Comparison of ENCODE assay signal across 16 mouse cellular contexts in genomic region chr1:92111551-92111950, GRCm38 (mm10).
"Had no signal": no experiment of that assay in that cellular context is flagged by ENCODE, and none has a peak within 500 bp of the region (broad histone marks: within the 10 kb centered on the region; RNA-seq: fewer than 3 reads in every experiment).

No protein-coding gene starts in this region.

- DNase-seq: kidney, postnatal 14 days; lung, adult 2 months; lung, postnatal 36 days; right cerebral cortex, adult 18-20 months; spleen, adult 18-20 months; thymus, adult 2 months; thymus, postnatal 25 days had no signal

- H3K4me2 ChIP-seq: kidney, embryonic 15.5 days; liver, embryonic 11.5 days; liver, embryonic 15.5 days; midbrain, embryonic 13.5 days; neural tube, embryonic 15.5 days had no signal

- H3K27ac ChIP-seq: kidney, embryonic 15.5 days; left cerebral cortex, adult 2 months; limb, embryonic 10.5 days; liver, embryonic 15.5 days; midbrain, embryonic 13.5 days; neural tube, embryonic 15.5 days had no signal

- H3K9me3 ChIP-seq: kidney, embryonic 15.5 days; limb, embryonic 10.5 days; liver, embryonic 15.5 days; midbrain, embryonic 13.5 days; neural tube, embryonic 15.5 days had no signal

- H3K36me3 ChIP-seq: kidney, embryonic 15.5 days; liver, embryonic 15.5 days; midbrain, embryonic 13.5 days; neural tube, embryonic 15.5 days had no signal

- ATAC-seq: lung, postnatal 0 days; midbrain, embryonic 13.5 days had no signal

- H3K27me3 ChIP-seq: kidney, embryonic 15.5 days; liver, embryonic 15.5 days; midbrain, embryonic 13.5 days; neural tube, embryonic 15.5 days had no signal

- H3K4me3 ChIP-seq: kidney, embryonic 15.5 days; left cerebral cortex, adult 2 months; limb, embryonic 10.5 days; liver, embryonic 15.5 days; midbrain, embryonic 13.5 days; myocyte; neural tube, embryonic 15.5 days had no signal

- H3K4me1 ChIP-seq: midbrain, embryonic 13.5 days had no signal

- H3K9ac ChIP-seq: kidney, embryonic 15.5 days; liver, embryonic 15.5 days; midbrain, embryonic 13.5 days; neural tube, embryonic 15.5 days had no signal
